Mouse (Mus musculus): ENCODE measurements at regions not wholly inside any gene's neighbourhood (a gene's known extent, or its start where the extent isn't known, plus 50 kb on each side); places are given as distances from the start of the nearest gene placed in this dataset.
A peak's percentile ranks its signal among the peaks of the same experiment; 100 is the strongest.

GRCm38 (mm10) chr2:27590511-27590910, 75.6 kb downstream of the Wdr5 start:
- no peak for DNase-seq

- DNase-seq: no peak
These were observed 76.7 kb downstream of the Wdr5 start for GRCm38 (mm10) chr2:27591668-27592067.

GRCm38 (mm10) chr2:27593338-27593737, 78.4 kb downstream of the Wdr5 start:
- DNase-seq: peak; percentile 74

- no peak for DNase-seq
These were observed 80.3 kb downstream of the Wdr5 start for GRCm38 (mm10) chr2:27595251-27595650.

- peak; percentile 43 for DNase-seq
These were observed 80.0 kb upstream of the Rxra start for GRCm38 (mm10) chr2:27596217-27596616.

- DNase-seq: peak; percentile 59
These were observed 79.3 kb upstream of the Rxra start for GRCm38 (mm10) chr2:27596966-27597365.

GRCm38 (mm10) chr2:27597901-27598300, 78.3 kb upstream of the Rxra start:
- DNase-seq: no peak

- peak; percentile 58 for DNase-seq
These were observed 77.0 kb upstream of the Rxra start for GRCm38 (mm10) chr2:27599061-27599768.

GRCm38 (mm10) chr2:27599769-27600167, 76.5 kb upstream of the Rxra start:
- DNase-seq: no peak

GRCm38 (mm10) chr2:27603333-27603732, 72.9 kb upstream of the Rxra start:
- no peak for DNase-seq

GRCm38 (mm10) chr2:27604588-27604987, 71.7 kb upstream of the Rxra start:
- DNase-seq: no peak

- DNase-seq: no peak
These were observed 69.4 kb upstream of the Rxra start for GRCm38 (mm10) chr2:27606816-27607215.

GRCm38 (mm10) chr2:27621741-27622140, 54.5 kb upstream of the Rxra start:
- no peak for DNase-seq

GRCm38 (mm10) chr2:27624656-27625366, 51.4 kb upstream of the Rxra start:
- no peak for DNase-seq

All from kidney, postnatal 10 days (tissue).